Mouse (Mus musculus): ENCODE measurements around the gene Tmem208. TPM values are rescaled to one million over a fixed set of nuclear protein-coding genes. Genes with fewer than 3 reads are reported as not detected.

Gene Tmem208
- polyA plus RNA-seq, 1 experiment from 2014 or later, result 99.0 TPM

DNA sequence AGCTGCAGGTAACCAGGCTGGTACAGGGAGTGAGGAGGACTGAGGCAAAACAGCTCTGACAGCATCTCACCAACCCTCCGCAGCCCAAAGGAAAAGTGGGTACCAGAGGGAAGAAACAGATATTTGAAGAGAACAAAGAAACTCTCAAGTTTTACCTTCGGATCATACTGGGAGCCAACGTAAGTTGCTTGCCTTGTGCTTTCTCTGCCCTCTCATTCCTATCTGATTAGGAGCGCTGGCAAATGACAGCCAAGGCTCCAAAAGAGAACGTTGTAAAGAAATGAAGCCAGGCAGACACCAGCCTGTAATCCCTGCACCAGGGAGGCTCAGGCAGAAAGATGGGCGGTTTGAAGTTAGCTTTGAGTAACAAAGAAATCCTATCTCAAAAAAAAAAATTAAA, 814 bp downstream of the Tmem208 start:
- Histone ChIP-seq H3K9me3 (ENCODE audit: control insufficient read depth, low read length) (no peaks in the 10 kb centered on the region), H3K4me3 (ENCODE audit: low read depth, low read length) (peak overlapping the region; percentile 82), H3K4me1 (ENCODE audit: control insufficient read depth, insufficient read depth, low read length) (peaks cover 14% of the 10 kb centered on the region; the same call in 1 of the 2 replicates), H3K9ac (ENCODE audit: low read length) (peak overlapping the region; percentile 67), H3K36me3 (ENCODE audit: control insufficient read depth, insufficient read depth, low read length) (peaks cover 23% of the 10 kb centered on the region), H3K27me3 (ENCODE audit: control insufficient read depth, insufficient read depth, low read length) (no peaks in the 10 kb centered on the region), H3K27ac (replicated peaks; ENCODE audit: low read depth, low read length) (no peak overlapping the region), H3K4me2 (ENCODE audit: low read depth, severe bottlenecking) (peak overlapping the region; percentile 88)
- DNase-seq (ENCODE audit: low spot score) (no peak), ATAC-seq (ENCODE audit: insufficient number of reproducible peaks, low FRiP score, low TSS enrichment, low read depth) (no peak)
- 44% methylated on average over 6 of the region's 6 CpGs for WGBS

DNA sequence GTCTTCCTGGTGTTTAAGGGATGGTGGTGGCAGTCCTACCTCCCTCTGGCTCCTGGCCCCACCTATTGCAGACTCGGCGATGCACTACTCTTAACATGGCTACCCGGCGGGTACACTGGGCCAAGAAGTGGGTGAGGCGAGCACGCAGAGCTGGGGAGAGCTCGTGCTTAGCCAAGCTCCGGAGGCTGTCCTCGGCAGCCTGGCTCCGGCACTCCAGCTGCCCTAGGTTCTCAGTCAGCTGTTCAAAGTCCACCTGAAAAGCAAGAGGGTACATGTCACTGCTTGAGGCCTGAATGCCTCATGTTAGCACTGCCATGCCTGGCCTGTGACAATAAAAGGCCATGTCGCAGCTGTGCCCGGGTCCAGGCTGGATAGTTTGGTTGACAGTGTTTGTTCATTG, 4.2 kb downstream of the Tmem208 start:
- Histone ChIP-seq H3K9me3 (ENCODE audit: control insufficient read depth, low read length) (no peaks in the 10 kb centered on the region), H3K27ac (replicated peaks; ENCODE audit: low read depth, low read length) (no peak overlapping the region), H3K9ac (ENCODE audit: low read length) (no peak overlapping the region), H3K36me3 (ENCODE audit: control insufficient read depth, insufficient read depth, low read length) (peaks cover 29% of the 10 kb centered on the region), H3K4me2 (ENCODE audit: low read depth, severe bottlenecking) (no peak overlapping the region), H3K4me3 (ENCODE audit: low read depth, low read length) (no peak overlapping the region), H3K4me1 (ENCODE audit: control insufficient read depth, insufficient read depth, low read length) (peaks cover 10% of the 10 kb centered on the region; the same call in 1 of the 2 replicates), H3K27me3 (ENCODE audit: control insufficient read depth, insufficient read depth, low read length) (no peaks in the 10 kb centered on the region)
- no peak for DNase-seq (ENCODE audit: low spot score)
- ATAC-seq (ENCODE audit: insufficient number of reproducible peaks, low FRiP score, low TSS enrichment, low read depth), result no peak
- 94% methylated on average over 12 of the region's 12 CpGs for WGBS

DNA sequence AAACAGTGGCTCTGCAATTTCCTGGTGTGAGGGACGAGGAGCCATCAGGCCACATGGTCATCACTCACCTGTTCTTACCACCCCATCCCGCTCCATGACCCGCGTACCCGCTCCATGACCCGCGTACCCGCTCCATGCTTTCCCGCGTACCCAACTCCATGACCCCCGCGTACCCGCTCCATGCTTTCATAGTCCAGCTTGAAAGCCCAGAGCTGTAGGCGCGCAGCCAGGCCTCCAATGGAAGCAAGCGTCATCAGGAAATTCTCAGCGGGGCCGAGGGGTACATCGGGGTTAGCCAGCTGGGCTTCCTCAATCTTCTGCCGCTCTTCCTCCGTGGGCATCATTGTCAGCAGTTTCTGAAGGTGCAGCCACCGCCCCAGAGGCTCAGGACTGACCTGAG, 5.3 kb downstream of the Tmem208 start:
- WGBS, result 92% methylated on average over 22 of the region's 22 CpGs
- peaks cover 7% of the 10 kb centered on the region; the same call in 1 of the 2 replicates for H3K4me1 ChIP-seq (ENCODE audit: control insufficient read depth, insufficient read depth, low read length)
- H3K9ac ChIP-seq (ENCODE audit: low read length), result no peak overlapping the region
- no peaks in the 10 kb centered on the region for H3K9me3 ChIP-seq (ENCODE audit: control insufficient read depth, low read length)
- no peak for DNase-seq (ENCODE audit: low spot score)
- H3K27ac ChIP-seq (replicated peaks; ENCODE audit: low read depth, low read length), result no peak overlapping the region
- peaks cover 32% of the 10 kb centered on the region for H3K36me3 ChIP-seq (ENCODE audit: control insufficient read depth, insufficient read depth, low read length)
- ATAC-seq (ENCODE audit: insufficient number of reproducible peaks, low FRiP score, low TSS enrichment, low read depth), result no peak
- no peaks in the 10 kb centered on the region for H3K27me3 ChIP-seq (ENCODE audit: control insufficient read depth, insufficient read depth, low read length)
- no peak overlapping the region for H3K4me3 ChIP-seq (ENCODE audit: low read depth, low read length)
- no peak overlapping the region for H3K4me2 ChIP-seq (ENCODE audit: low read depth, severe bottlenecking)

DNA sequence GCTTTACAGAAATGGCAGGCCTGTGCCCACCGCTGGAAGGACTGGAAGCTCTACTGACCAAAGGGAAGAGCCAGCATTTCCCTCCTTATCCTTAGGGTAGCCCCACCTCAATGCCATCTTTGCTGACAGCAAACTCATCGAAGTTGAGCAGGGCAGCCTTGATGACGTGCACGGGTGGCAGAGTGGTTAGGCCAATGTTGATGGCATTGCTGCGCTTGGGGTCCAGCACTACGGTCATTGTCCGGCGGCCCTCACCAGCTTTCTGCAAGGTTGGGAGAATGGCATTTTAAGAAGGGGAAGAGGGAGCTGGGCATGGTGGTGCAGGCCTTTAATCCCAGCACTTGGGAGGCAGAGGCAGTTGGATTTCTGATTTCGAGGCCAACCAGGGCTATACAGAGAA, 5.8 kb downstream of the Tmem208 start:
- no peak overlapping the region for H3K9ac ChIP-seq (ENCODE audit: low read length)
- H3K9me3 ChIP-seq (ENCODE audit: control insufficient read depth, low read length), result no peaks in the 10 kb centered on the region
- peaks cover 6% of the 10 kb centered on the region; the same call in 1 of the 2 replicates for H3K4me1 ChIP-seq (ENCODE audit: control insufficient read depth, insufficient read depth, low read length)
- no peak for DNase-seq (ENCODE audit: low spot score)
- no peak overlapping the region for H3K27ac ChIP-seq (replicated peaks; ENCODE audit: low read depth, low read length)
- no peak overlapping the region for H3K4me2 ChIP-seq (ENCODE audit: low read depth, severe bottlenecking)
- 95% methylated on average over 9 of the region's 9 CpGs for WGBS
- no peak overlapping the region for H3K4me3 ChIP-seq (ENCODE audit: low read depth, low read length)
- no peak for ATAC-seq (ENCODE audit: insufficient number of reproducible peaks, low FRiP score, low TSS enrichment, low read depth)
- no peaks in the 10 kb centered on the region for H3K27me3 ChIP-seq (ENCODE audit: control insufficient read depth, insufficient read depth, low read length)
- H3K36me3 ChIP-seq (ENCODE audit: control insufficient read depth, insufficient read depth, low read length), result peaks cover 32% of the 10 kb centered on the region

DNA sequence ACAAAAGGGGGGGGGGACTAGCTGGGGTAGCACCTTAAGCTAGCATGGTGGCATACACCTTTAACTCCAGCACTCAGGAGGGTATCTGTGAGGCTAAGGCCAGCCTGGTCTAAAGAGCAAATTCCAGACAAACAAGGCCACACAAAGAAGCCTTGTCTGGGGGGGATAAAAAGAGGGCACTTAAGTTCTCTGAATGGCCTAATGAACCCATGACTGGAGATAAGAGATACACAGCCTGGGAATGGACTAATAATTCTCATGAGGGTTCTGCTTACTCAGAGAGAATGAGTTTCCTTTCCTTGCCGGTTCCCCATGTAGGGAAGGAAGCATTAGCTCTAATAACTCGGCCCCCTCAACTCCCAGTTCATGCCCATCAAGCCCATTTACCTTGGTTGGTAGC, 6.4 kb downstream of the Tmem208 start:
- ATAC-seq (ENCODE audit: insufficient number of reproducible peaks, low FRiP score, low TSS enrichment, low read depth), result no peak
- Histone ChIP-seq H3K4me1 (ENCODE audit: control insufficient read depth, insufficient read depth, low read length) (peaks cover under 1% of the 10 kb centered on the region; the same call in 1 of the 2 replicates), H3K4me3 (ENCODE audit: low read depth, low read length) (no peak overlapping the region)

DNA sequence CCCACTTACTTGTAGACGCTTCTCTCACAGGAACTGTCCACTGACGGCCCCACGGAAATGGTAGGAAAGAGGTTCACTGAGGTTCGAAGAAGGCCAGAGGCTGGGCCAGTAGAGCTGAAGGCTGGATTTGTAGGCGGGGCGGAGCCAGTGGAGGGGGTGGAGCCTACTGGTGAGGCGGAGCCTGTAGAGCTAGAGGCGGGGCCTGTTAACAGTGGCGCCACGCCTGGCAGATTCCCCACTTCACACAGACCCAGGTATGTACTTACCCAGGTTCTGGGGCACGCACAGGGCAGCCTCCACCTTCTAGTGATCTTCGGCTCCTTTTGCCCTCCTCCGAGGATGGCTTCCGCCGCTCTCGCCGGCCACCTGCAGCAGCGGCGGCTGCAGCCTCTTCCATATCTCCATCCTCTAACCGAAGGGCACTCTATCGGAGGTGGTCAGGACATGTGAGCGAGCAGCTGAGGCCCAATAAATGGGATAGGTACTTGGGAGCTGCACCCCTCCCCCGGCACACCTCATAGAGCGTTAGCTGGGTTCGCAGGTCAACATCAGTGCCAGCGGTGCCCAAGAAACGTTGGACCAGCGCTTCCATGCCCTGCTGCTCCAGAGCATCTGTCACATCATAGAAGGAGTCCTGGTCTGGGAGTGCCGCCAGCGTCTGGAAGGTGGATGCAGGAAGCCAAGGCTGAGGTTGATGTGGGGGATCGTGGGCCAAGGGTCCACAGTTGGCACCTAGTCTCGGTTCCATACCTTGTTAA, 10.4 kb downstream of the Tmem208 start:
- ATAC-seq (ENCODE audit: insufficient number of reproducible peaks, low FRiP score, low TSS enrichment, low read depth), result no peak
- 35% methylated on average over 32 of the region's 32 CpGs for WGBS
- Histone ChIP-seq H3K4me2 (ENCODE audit: low read depth, severe bottlenecking) (no peak overlapping the region), H3K27ac (replicated peaks; ENCODE audit: low read depth, low read length) (no peak overlapping the region), H3K4me1 (ENCODE audit: control insufficient read depth, insufficient read depth, low read length) (no peaks in the 10 kb centered on the region), H3K9me3 (ENCODE audit: control insufficient read depth, low read length) (no peaks in the 10 kb centered on the region), H3K4me3 (ENCODE audit: low read depth, low read length) (no peak overlapping the region), H3K9ac (ENCODE audit: low read length) (no peak overlapping the region), H3K36me3 (ENCODE audit: control insufficient read depth, insufficient read depth, low read length) (peaks cover 8% of the 10 kb centered on the region), H3K27me3 (ENCODE audit: control insufficient read depth, insufficient read depth, low read length) (no peaks in the 10 kb centered on the region)
- DNase-seq (ENCODE audit: low spot score), result no peak

More for the DNA sequence above, 6.4 kb downstream of the Tmem208 start:
- DNase-seq (ENCODE audit: low spot score), result no peak
- Histone ChIP-seq H3K9ac (ENCODE audit: low read length) (no peak overlapping the region), H3K4me2 (ENCODE audit: low read depth, severe bottlenecking) (no peak overlapping the region), H3K27me3 (ENCODE audit: control insufficient read depth, insufficient read depth, low read length) (no peaks in the 10 kb centered on the region), H3K36me3 (ENCODE audit: control insufficient read depth, insufficient read depth, low read length) (peaks cover 32% of the 10 kb centered on the region), H3K27ac (replicated peaks; ENCODE audit: low read depth, low read length) (no peak overlapping the region), H3K9me3 (ENCODE audit: control insufficient read depth, low read length) (no peaks in the 10 kb centered on the region)
- 82% methylated on average over 2 of the region's 2 CpGs for WGBS

DNA sequence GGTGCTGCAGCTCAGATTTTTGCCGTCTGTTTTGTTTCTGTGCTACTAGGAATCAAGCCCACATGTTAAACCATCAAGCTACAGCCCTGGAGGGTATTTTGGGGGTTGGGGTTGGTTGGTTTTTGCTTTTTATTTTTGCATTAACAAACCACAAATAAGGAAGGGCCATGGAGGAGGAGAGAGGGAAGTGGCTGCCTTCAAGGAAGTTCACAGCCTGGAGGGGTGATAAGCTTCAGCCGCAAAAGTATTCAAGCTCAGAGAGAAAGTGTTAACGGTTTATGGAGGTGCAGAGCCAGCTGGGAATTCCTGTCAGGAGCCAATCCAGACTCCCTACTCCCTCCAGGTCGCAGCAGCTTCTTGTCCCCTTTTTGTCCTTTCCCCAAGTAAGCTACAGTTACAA, 12.8 kb downstream of the Tmem208 start:
- ATAC-seq (ENCODE audit: insufficient number of reproducible peaks, low FRiP score, low TSS enrichment, low read depth) (no peak), DNase-seq (ENCODE audit: low spot score) (no peak)
- H3K27ac ChIP-seq (replicated peaks; ENCODE audit: low read depth, low read length), result no peak overlapping the region
- H3K4me3 ChIP-seq (ENCODE audit: low read depth, low read length), result no peak overlapping the region
- H3K4me1 ChIP-seq (ENCODE audit: control insufficient read depth, insufficient read depth, low read length), result no peaks in the 10 kb centered on the region
- no peaks in the 10 kb centered on the region for H3K9me3 ChIP-seq (ENCODE audit: control insufficient read depth, low read length)
- peaks cover 8% of the 10 kb centered on the region for H3K36me3 ChIP-seq (ENCODE audit: control insufficient read depth, insufficient read depth, low read length)
- H3K27me3 ChIP-seq (ENCODE audit: control insufficient read depth, insufficient read depth, low read length), result no peaks in the 10 kb centered on the region
- WGBS, result 18% methylated on average over 4 of the region's 4 CpGs
- H3K9ac ChIP-seq (ENCODE audit: low read length), result no peak overlapping the region
- H3K4me2 ChIP-seq (ENCODE audit: low read depth, severe bottlenecking), result no peak overlapping the region

DNA sequence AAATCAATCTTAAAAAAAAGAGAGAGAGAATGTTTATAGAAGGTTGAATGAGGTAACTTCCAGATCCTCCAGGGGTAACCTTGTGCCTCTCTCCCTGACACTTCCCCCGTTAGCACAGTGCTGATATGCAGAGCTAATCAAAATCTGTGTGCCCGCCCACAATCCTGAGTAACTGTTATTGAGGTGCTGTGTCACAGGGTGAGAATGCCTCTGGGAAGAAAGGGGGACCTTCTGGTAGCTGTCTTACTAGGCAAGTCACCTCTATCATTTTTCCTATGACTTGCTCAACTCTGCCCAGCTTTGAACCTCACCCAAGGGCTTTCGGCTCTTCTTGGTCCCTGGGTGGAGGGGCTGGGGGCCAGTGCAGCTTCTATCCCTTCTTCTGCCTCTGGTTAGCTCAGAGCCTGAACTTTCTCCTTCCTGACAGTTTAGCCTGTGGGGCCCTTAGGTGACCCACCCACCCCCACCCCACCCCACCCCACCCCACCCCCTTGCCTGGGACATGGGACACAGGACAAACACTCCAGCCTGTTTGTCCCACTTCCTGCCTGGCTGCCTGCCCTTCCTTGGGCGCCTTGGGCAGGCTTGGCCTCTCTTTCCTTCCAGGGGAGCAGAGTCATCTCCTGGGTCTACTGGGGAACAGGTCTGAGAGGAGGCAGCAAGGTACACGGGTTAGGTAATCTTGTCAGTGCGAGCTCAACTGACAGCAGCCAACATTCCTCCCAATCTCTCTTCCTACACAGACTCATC, 13.9 kb downstream of the Tmem208 start:
- no peak overlapping the region for H3K4me3 ChIP-seq (ENCODE audit: low read depth, low read length)
- no peak overlapping the region for H3K4me2 ChIP-seq (ENCODE audit: low read depth, severe bottlenecking)
- no peak for ATAC-seq (ENCODE audit: insufficient number of reproducible peaks, low FRiP score, low TSS enrichment, low read depth)
- DNase-seq (ENCODE audit: low spot score), result no peak
- 71% methylated on average over 6 of the region's 6 CpGs for WGBS
- no peak overlapping the region for H3K27ac ChIP-seq (replicated peaks; ENCODE audit: low read depth, low read length)
- H3K9ac ChIP-seq (ENCODE audit: low read length), result no peak overlapping the region
- no peaks in the 10 kb centered on the region for H3K27me3 ChIP-seq (ENCODE audit: control insufficient read depth, insufficient read depth, low read length)
- H3K9me3 ChIP-seq (ENCODE audit: control insufficient read depth, low read length), result no peaks in the 10 kb centered on the region
- peaks cover 3% of the 10 kb centered on the region for H3K36me3 ChIP-seq (ENCODE audit: control insufficient read depth, insufficient read depth, low read length)
- 0 out of 2 replicates have a peak, but pooled peaks cover under 1% of the 10 kb centered on the region for H3K4me1 ChIP-seq (ENCODE audit: control insufficient read depth, insufficient read depth, low read length)

Measured in limb, embryonic 11.5 days (tissue).